Mouse (Mus musculus) kidney, adult 9 months (tissue): Measurements from ENCODE around the gene Prap1.

Experiments
- DNase-seq: peaks from one replicate; pipeline ENCODE4 v3.0.0; 2022

The Prap1 gene

DNA sequence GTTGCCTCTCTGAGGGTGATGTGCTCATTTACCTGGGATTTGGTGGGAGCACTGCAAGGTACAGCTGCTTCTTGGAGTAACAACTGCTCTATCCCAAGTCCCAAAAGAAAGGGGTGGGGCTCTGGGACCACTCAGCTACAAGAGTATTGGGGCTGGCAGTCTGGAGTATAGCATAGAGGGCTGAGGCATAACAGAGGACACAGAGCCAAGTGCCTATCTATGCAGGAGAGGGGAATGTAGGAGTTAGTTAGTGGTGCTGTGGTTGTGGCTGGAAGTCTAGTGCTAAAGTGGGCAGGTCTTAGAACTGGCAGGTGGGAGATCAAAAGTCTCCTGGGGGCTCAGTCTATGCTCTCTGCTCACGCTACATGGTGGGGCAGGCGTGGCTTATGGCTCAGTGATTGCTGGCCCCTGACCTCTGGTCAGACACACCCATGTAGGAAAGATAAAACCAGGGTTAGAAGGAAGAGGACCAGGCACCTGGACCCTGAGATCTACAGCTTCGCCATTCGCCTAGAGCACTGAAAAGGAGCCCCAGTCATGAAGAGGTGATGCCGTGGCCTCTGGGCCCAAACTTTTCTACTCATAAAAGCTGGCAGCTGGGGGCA is at the start of gene Prap1:
Gene Prap1 (plus strand): TSS at position 472 of the 605 bp plus-strand sequence.
- no peak for DNase-seq

DNA sequence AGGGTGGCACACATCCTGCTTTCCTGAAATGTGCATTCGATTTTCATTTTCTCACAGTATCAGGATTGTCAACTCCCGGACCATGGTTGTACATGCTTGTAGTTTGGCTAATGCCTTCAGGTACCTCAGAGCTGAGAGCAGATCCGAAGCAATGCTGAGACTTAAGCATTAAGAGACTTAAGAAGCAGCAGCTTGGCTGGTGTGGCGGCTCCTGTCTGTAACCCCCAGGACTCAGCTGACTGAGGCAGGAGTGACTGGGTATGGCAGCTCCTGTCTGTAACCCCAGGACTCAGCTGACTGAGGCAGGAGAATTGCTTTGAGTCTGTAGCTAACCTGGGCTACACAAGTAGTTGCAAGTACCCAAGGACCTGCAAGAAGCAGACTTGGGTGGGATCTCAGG is 47.6 kb upstream of the Prap1 start:
- no peak for DNase-seq

- DNase-seq, result no peak
These were observed 45.3 kb upstream of the Prap1 start for GRCm38 (mm10) chr7:140047811-140048311.

- DNase-seq, result no peak
These were observed 44.7 kb upstream of the Prap1 start, which contains the start of gene Msx3 for GRCm38 (mm10) chr7:140048361-140049114. Gene Msx3 (minus strand): TSS chr7:140049089.

- no peak for DNase-seq
These were observed 44.0 kb upstream of the Prap1 start for GRCm38 (mm10) chr7:140049115-140049689.

GRCm38 (mm10) chr7:140054124-140054523 is 39.1 kb upstream of the Prap1 start:
- no peak for DNase-seq

DNA sequence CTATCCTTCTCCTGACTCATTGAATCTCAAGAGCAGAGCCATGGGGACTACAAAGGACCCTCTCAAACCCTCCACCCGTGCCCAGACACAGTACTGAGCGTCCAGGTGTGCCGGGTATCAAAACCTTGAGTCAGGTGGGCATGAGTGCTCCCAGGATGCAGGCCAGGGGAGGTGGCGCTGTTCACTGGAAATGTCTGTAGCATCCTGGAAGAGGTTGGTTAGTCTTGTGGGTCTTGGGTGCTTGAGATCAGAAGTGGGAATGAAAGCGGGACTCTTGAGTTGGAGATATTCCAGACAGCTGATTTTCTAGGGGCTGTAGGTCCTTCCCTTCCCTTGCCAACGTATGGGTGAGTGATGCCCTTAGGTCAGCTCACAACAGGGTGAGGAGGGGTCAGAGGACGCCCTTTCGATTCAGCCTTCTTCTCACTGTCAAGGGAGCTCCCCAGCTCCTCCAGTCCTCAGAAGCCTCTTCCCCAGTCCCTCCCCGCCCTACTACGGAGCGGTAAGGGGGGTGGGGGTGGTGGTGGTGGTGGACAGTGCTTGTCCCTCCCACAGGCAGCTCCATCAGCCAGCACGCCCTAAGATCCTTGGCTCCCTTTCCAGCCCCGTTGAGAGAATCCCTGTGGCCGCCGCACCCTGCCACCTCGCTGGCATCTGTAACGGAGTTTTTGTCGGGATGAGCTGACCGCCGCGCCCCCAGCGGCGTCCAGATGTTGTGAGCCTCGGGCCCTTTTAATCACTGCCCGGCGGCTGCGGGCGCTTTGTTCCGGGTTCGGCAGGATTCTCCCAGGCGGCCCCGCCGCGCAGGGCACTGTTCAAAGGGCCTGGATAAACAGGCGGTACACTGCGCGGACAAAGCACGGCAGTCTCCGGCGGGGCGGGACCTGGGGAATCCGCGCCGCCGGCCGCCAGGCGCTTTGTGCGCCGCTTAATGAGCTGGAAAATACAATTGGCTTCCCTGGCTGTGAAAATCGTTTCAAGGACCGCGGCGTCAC is 35.5 kb upstream of the Prap1 start:
- no peak for DNase-seq

DNA sequence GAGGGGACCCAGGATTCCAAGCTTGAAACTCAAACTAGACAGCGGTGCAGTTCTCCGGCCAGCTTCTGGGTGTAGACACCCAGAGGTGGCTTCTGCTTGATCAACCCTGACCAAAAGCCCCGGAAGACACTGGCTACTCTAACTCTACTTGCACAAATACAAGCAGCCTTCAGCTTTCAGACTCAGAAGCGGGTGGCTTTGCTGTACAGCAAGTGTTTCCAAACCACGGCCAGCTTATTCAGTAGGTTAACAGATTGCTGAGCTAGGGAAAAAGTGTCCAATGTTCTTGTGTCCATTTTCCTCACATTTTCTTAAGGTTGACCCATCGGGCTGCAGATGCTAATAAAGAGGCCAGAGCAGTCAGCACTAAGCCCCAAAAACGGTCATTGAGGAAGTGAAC is 34.7 kb upstream of the Prap1 start:
- DNase-seq, result no peak

- DNase-seq, result no peak
These were observed 33.6 kb upstream of the Prap1 start for GRCm38 (mm10) chr7:140059601-140060000.

GRCm38 (mm10) chr7:140060936-140061831 is 32.0 kb upstream of the Prap1 start:
- DNase-seq, result no peak

- DNase-seq, result no peak
These were observed 31.4 kb upstream of the Prap1 start for GRCm38 (mm10) chr7:140061832-140062130.

- DNase-seq, result peak; percentile 33
These were observed 30.9 kb upstream of the Prap1 start for GRCm38 (mm10) chr7:140062307-140062706.

- peak; percentile 72 for DNase-seq
These were observed 30.1 kb upstream of the Prap1 start for GRCm38 (mm10) chr7:140063092-140063491.

- no peak for DNase-seq
These were observed 25.8 kb upstream of the Prap1 start for GRCm38 (mm10) chr7:140067397-140067796.

- no peak for DNase-seq
These were observed 23.0 kb upstream of the Prap1 start for GRCm38 (mm10) chr7:140070042-140070711.

DNA sequence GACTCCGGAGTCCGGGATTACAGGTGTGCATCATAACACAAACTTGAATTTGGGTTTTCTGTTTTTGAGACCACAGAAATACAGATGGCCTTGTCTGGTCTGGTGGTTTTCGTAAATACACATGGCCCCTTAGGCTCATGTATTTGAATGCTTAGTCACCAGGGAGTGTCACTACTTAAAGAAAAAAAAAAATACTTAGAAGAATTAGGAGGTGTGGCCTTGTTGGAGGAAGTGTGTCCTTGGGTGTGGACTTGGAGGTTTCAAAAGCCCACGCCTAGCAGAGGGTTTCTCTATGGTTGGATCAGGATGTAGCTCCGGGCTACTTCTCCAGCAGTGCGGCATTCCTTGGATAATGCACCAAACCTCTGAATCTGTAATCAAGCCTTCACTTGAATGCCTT is 15.5 kb upstream of the Prap1 start:
- no peak for DNase-seq

GRCm38 (mm10) chr7:140078711-140079110 is 14.5 kb upstream of the Prap1 start:
- DNase-seq, result peak; percentile 62

- peak; percentile 58 for DNase-seq
These were observed 12.6 kb upstream of the Prap1 start for GRCm38 (mm10) chr7:140080503-140081156.

DNA sequence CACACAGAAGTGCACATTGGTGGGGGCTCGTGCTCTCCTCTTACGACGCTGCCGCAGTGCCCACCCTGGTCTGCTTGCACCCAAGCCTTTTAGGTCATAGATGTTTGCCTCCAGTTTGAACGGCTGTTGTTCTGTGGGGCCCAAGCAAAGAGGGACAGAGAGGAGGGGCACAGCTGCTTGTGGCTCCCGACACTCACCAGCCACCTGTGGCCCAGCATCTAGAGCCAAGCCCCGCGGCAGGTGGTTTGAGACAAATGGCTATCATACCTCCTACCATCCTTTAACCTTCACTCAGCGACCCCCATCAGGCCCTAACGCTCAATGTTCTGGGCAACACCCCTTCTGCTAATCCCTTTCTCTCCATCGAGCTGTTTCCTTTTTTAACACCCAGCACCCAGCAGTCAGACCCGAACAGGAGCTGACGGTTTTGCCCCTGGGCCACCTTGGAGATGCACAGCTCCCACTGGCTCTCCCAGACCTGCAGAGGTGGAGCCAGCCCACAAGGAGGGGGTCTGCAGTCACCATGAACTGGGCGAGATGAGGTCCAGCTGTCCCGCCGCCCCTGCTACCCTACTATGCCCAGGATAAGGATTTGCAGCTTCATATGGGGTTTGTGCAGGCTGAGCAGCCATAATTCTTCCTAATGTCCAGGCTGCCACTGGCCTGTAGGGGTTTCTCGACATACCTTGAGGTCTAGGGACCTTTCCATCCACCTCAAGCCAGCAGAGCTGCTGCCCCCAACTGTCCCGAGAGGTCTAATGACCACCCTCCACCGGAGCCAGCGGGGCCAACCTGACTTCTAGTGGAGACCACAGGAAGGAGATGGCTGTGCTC is 11.6 kb upstream of the Prap1 start:
- no peak for DNase-seq

GRCm38 (mm10) chr7:140082242-140082678 is 10.9 kb upstream of the Prap1 start, which contains the start of gene Caly:
Gene Caly (minus strand): TSS chr7:140082548.
- DNase-seq, result no peak
